Mouse (Mus musculus): ENCODE results near the gene Gpr152. TPM values are rescaled to one million over a fixed set of nuclear protein-coding genes. Genes with fewer than 3 reads are reported as not detected.

The Gpr152 gene
- polyA plus RNA-seq, 1 experiment from 2014 or later: not detected

DNA sequence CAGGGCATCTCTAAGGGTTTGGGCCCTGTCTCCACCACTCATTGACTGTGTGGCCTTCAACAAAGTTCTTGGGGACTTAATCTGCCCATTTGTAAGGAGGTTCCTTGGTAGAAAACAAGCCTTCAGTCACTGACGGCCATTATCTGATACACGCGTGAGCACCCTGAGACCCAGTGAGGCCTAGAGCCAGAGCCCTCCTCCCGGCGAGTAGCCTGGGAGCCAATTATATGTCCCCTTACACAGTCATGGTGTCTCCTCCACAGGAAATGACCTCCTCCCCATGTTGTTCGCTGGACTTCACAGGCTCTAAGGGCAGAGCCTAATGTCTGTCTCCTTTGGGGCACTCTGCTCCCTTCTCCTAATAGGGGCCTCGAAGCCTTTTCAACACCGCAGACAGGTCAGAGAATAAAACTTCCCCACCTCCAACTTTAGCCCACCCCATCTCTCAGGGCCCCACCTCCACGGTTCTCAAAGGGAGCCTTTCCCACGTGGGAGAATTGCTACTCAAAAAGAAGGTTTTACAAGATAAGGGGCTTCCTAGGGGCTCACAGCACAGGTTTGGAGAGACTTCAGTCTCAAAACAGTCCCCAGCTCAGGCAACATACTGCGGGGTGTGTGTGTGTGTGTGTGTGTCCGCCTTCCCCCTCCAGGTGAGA is 6.9 kb downstream of the Gpr152 start:
- 73% methylated on average over 12 of the region's 12 CpGs for WGBS

DNA sequence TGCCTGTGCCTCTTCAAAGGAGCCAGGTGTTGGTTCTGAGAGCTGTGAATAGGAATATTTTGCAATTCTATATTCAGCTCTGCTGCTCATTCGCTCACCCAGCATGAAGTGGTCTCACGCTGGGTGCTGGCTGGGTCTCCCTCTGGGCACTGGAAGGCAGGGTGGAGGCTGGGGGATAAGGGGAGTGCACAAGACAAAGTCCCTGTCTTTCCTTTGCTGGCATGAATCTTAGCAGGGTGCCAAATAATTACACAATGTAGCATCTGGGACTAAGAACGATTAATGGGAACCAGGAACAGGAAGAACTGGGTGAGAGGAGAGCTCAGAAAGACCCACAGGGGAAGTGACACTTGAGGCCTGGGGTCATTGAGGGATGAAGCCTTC is 7.4 kb downstream of the Gpr152 start:
- no peaks in the 10 kb centered on the region for H3K27me3 ChIP-seq (replicated peaks; ENCODE audit: control insufficient read depth, insufficient read depth, low read length)
- H3K4me1 ChIP-seq (replicated peaks; ENCODE audit: control insufficient read depth, insufficient read depth, low read length): peaks cover 9% of the 10 kb centered on the region; the same call in 1 of the 2 replicates
- 74% methylated on average over 3 of the region's 3 CpGs for WGBS
- peaks cover 21% of the 10 kb centered on the region for H3K36me3 ChIP-seq (ENCODE audit: control insufficient read depth, insufficient read depth)
- ATAC-seq: no peak
- H3K4me3 ChIP-seq (ENCODE audit: low read depth, low read length): no peak overlapping the region
- TF ChIP-seq CTCF (IDR thresholded peaks at IDR 0.05; ENCODE audit: low read depth): no peak
- H3K9me3 ChIP-seq (ENCODE audit: control insufficient read depth): no peaks in the 10 kb centered on the region
- no peak overlapping the region for H3K4me2 ChIP-seq (replicated peaks; ENCODE audit: low read depth)
- H3K27ac ChIP-seq (ENCODE audit: low read depth, low read length): no peak overlapping the region
- no peak overlapping the region for H3K9ac ChIP-seq (ENCODE audit: low read depth, low read length)

More for the DNA sequence above, 6.9 kb downstream of the Gpr152 start:
- no peak for ATAC-seq
- H3K4me2 ChIP-seq (replicated peaks; ENCODE audit: low read depth): no peak overlapping the region
- no peak overlapping the region for H3K4me3 ChIP-seq (ENCODE audit: low read depth, low read length)
- TF ChIP-seq CTCF (IDR thresholded peaks at IDR 0.05; ENCODE audit: low read depth): no peak
- H3K36me3 ChIP-seq (ENCODE audit: control insufficient read depth, insufficient read depth): peaks cover 17% of the 10 kb centered on the region
- H3K27ac ChIP-seq (ENCODE audit: low read depth, low read length): no peak overlapping the region
- no peaks in the 10 kb centered on the region for H3K9me3 ChIP-seq (ENCODE audit: control insufficient read depth)
- no peak overlapping the region for H3K9ac ChIP-seq (ENCODE audit: low read depth, low read length)
- no peaks in the 10 kb centered on the region for H3K27me3 ChIP-seq (replicated peaks; ENCODE audit: control insufficient read depth, insufficient read depth, low read length)
- peaks cover 9% of the 10 kb centered on the region; the same call in 1 of the 2 replicates for H3K4me1 ChIP-seq (replicated peaks; ENCODE audit: control insufficient read depth, insufficient read depth, low read length)

DNA sequence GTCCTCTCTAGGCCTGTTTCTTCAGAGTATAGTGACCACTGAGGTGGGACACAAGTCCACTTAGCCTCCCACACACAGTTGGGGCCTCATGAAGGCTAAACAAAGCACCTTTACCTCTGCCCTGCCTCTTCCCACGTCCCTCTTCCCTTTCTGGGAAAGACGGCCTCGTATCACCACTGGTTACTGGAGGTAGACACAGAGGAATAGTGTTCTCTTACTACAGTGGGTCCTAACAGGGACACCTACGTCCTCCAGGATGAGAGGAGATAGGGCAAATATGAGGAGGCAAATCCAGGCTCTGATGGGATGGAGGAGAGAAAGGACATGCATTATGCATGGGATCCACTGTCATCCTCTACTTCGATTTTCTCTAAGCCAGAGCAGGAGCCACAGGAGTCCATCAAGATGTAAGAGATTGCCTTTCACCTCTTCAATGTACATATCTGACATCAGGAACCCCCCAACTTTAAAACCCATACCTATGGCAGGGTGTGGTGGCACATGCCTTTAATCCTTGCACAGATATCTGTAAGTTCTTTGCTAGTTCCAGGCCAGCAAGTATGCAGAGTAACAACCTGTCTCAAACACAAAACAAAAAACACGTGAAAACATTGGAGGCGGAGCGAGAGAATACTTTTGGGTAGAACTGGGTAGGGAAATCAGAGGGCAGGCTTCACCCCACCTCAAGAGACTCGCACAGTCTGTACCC is 8.3 kb downstream of the Gpr152 start:
- no peak for TF ChIP-seq CTCF (IDR thresholded peaks at IDR 0.05; ENCODE audit: low read depth)
- 0 out of 2 replicates have a peak overlapping the region, but pooled peaks have one; percentile 95 for H3K9ac ChIP-seq (ENCODE audit: low read depth, low read length)
- 0 out of 2 replicates have a peak, but pooled peaks have one; percentile 0 for ATAC-seq
- peak overlapping the region; percentile 80 for H3K4me2 ChIP-seq (replicated peaks; ENCODE audit: low read depth)
- H3K27me3 ChIP-seq (replicated peaks; ENCODE audit: control insufficient read depth, insufficient read depth, low read length): no peaks in the 10 kb centered on the region
- peak overlapping the region; percentile 84 for H3K4me3 ChIP-seq (ENCODE audit: low read depth, low read length)
- peaks cover 30% of the 10 kb centered on the region for H3K36me3 ChIP-seq (ENCODE audit: control insufficient read depth, insufficient read depth)
- H3K9me3 ChIP-seq (ENCODE audit: control insufficient read depth): no peaks in the 10 kb centered on the region
- peaks cover 9% of the 10 kb centered on the region; the same call in 1 of the 2 replicates for H3K4me1 ChIP-seq (replicated peaks; ENCODE audit: control insufficient read depth, insufficient read depth, low read length)
- H3K27ac ChIP-seq (ENCODE audit: low read depth, low read length): no peak overlapping the region
- WGBS: 42% methylated on average over 9 of the region's 9 CpGs

DNA sequence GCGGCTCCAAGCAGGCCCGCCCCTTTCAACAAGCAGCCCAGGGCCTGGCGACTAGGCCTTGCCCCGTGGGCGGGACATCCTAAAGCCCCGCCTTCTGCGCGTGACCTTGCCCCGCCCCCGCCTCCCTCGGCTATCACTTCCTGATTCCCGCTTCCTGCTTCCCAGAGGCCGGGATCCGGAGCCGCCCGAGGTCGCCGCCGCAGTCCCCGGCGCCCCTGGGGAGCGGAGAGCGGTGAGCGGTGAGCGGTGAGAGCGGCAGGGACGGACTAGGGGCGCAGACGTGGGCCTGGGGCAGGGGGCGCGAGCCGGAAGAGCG is 8.9 kb downstream of the Gpr152 start, which contains the start of gene Coro1b:
Coro1b (plus strand) TSS at position 129 of the 316 bp plus-strand sequence.
- H3K9ac ChIP-seq (ENCODE audit: low read depth, low read length): peak within 1 kb of the TSS; percentile 95
- peak within 1 kb of the TSS; percentile 95 for H3K27ac ChIP-seq (ENCODE audit: low read depth, low read length)
- peaks cover 9% of the 10 kb centered on the region; the same call in 1 of the 2 replicates for H3K4me1 ChIP-seq (replicated peaks; ENCODE audit: control insufficient read depth, insufficient read depth, low read length)
- ATAC-seq: peak; percentile 85
- no peaks in the 10 kb centered on the region for H3K9me3 ChIP-seq (ENCODE audit: control insufficient read depth)
- H3K27me3 ChIP-seq (replicated peaks; ENCODE audit: control insufficient read depth, insufficient read depth, low read length): no peaks in the 10 kb centered on the region
- H3K4me3 ChIP-seq (ENCODE audit: low read depth, low read length): peak within 1 kb of the TSS; percentile 84
- no peak for TF ChIP-seq CTCF (IDR thresholded peaks at IDR 0.05; ENCODE audit: low read depth)
- H3K36me3 ChIP-seq (ENCODE audit: control insufficient read depth, insufficient read depth): peaks cover 35% of the 10 kb centered on the region
- under 1% methylated on average over 33 of the region's 33 CpGs for WGBS
- peak within 1 kb of the TSS; percentile 80 for H3K4me2 ChIP-seq (replicated peaks; ENCODE audit: low read depth)

DNA sequence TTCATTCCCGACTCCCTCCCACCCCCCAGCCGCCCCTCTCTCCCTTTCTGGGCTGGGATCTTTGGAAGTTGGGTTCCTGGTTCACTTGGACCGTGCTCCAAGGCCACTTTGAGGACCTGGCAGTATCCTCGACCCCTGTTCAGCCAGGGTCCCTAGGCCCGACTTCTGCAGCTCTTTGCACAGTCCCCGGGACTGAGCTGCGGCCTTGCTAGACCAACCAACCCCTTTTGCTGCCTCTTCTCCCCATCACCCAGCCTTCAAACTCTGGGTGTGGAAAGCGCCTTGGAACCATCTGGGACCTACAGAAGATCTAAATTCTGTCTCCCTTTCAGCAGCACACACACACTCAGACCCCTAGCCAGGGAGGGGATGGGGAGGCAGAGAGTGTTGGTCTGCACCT is 9.2 kb downstream of the Gpr152 start:
- Histone ChIP-seq H3K4me1 (replicated peaks; ENCODE audit: control insufficient read depth, insufficient read depth, low read length) (peaks cover 9% of the 10 kb centered on the region; the same call in 1 of the 2 replicates), H3K36me3 (ENCODE audit: control insufficient read depth, insufficient read depth) (peaks cover 39% of the 10 kb centered on the region), H3K27ac (ENCODE audit: low read depth, low read length) (peak overlapping the region; percentile 95), H3K4me2 (replicated peaks; ENCODE audit: low read depth) (peak overlapping the region; percentile 80), H3K9ac (ENCODE audit: low read depth, low read length) (peak overlapping the region; percentile 95), H3K27me3 (replicated peaks; ENCODE audit: control insufficient read depth, insufficient read depth, low read length) (no peaks in the 10 kb centered on the region), H3K4me3 (ENCODE audit: low read depth, low read length) (peak overlapping the region; percentile 84), H3K9me3 (ENCODE audit: control insufficient read depth) (no peaks in the 10 kb centered on the region)
- TF ChIP-seq CTCF (IDR thresholded peaks at IDR 0.05; ENCODE audit: low read depth): no peak
- 3% methylated on average over 7 of the region's 8 CpGs for WGBS
- no peak for ATAC-seq

DNA sequence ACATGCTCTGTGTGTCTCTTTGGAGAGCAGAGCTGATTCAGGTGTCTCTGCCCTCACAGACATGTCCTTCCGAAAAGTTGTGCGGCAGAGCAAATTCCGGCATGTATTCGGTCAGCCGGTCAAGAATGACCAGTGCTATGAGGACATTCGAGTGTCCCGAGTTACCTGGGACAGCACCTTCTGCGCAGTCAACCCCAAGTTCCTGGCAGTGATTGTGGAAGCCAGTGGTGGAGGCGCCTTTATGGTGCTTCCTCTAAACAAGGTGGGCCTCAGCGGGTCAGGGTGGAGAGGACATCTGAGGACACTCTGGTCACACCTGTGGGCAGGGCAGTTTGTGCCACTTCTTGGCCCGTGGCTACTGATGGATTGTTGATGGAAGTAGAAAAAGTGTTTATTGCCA is 9.7 kb downstream of the Gpr152 start:
- peak overlapping the region; percentile 84 for H3K4me3 ChIP-seq (ENCODE audit: low read depth, low read length)
- H3K9me3 ChIP-seq (ENCODE audit: control insufficient read depth): no peaks in the 10 kb centered on the region
- H3K9ac ChIP-seq (ENCODE audit: low read depth, low read length): peak overlapping the region; percentile 95
- no peak for TF ChIP-seq CTCF (IDR thresholded peaks at IDR 0.05; ENCODE audit: low read depth)
- peak overlapping the region; percentile 80 for H3K4me2 ChIP-seq (replicated peaks; ENCODE audit: low read depth)
- WGBS: 68% methylated on average over 11 of the region's 11 CpGs
- peaks cover 43% of the 10 kb centered on the region for H3K36me3 ChIP-seq (ENCODE audit: control insufficient read depth, insufficient read depth)
- peak overlapping the region; percentile 95 for H3K27ac ChIP-seq (ENCODE audit: low read depth, low read length)
- peaks cover 9% of the 10 kb centered on the region; the same call in 1 of the 2 replicates for H3K4me1 ChIP-seq (replicated peaks; ENCODE audit: control insufficient read depth, insufficient read depth, low read length)
- no peak; the same call in 1 of the 2 replicates for ATAC-seq
- H3K27me3 ChIP-seq (replicated peaks; ENCODE audit: control insufficient read depth, insufficient read depth, low read length): no peaks in the 10 kb centered on the region

Data from intestine, postnatal 0 days (tissue).